Mouse (Mus musculus) G1E-ER4 (cell line): ENCODE measurements around the gene Fsip1. TPM values are rescaled to one million over a fixed set of nuclear protein-coding genes. Genes with fewer than 3 reads are reported as not detected.

Source experiments
- GATA1 ChIP-seq: IDR thresholded peaks from one replicate; pipeline ENCODE4 v1.8.0; 2012; ENCODE audit warnings: low read length, inconsistent platforms
- polyA plus RNA-seq: library from polyadenylated mRNA; stranded (reverse); fragments of >175 nt; gene quantifications from 2 replicates; pipeline ENCODE4 v1.2.3, GENCODE M21; 2012

Gene Fsip1
- polyA plus RNA-seq, 1 experiment, result not detected

DNA sequence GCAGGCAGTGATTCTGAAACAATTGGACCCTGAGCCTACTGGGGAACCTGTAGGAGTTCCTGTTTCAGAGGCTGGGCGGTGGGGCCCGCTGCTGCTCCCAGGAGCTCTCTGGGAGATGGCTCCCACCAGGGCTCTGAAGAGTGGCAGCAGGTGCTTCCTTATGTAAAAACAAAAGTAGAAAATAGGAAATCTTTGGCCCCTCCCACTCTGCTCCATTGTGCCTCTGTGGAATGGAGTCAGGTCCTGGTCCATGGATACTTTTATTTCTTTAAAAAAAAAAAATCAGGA lies 7.1 kb upstream of the Fsip1 start:
- TF ChIP-seq GATA1, result no peak

DNA sequence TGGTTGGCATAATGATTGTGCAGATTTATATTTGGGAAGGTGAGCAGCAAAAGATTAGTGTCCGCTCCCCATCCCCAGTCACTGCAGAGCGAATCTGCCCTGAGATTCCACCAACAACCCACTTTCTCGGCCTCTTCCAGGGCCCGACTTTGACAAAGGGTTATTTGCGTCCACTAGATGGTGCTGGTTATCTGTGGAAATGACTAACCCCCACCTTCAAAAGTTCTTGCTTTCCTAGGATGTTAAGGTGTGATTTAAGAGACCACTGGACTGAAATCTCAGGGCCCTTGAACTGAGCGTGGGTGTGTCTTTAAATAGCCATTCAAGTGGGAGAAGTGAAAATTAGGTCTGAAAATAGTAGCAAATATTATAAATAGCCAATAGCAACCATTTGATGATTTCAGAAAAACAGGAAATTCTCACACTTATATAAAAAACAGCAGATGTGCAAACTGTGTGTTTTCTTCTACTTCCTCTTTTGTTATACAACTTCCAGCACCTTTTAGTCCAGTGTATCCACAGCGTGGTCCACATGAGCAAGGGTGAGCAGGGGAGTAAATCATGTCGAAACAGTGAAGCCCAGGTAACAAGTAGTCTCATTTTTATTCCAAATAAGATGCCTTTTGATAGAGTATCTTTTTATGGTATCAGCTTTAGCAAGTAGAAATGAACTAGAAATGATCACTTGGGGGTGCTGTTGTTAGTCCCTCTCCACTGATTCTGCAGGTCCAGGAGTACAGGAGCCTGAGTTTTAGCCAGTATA lies 6.6 kb upstream of the Fsip1 start:
- TF ChIP-seq GATA1, result no peak

DNA sequence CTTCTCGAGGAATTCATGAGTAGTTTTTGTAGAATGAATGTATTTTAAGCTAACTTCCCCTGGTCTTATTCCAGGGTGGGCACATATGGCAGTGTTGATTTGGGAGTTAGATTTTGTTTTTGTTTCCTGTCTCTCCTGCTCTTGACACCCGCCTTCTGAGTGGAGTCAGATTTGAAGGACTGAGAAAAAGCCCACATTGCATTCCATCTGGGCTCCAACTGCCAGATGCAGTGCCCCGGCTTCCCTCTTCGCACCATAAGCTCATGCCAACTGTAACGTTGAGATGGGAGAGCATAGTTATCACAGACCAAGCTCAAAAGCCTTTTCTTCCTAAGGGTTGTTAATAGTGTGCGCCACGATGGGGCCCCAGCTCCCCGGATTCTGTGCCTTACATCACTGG lies 5.9 kb upstream of the Fsip1 start:
- TF ChIP-seq GATA1, result no peak

DNA sequence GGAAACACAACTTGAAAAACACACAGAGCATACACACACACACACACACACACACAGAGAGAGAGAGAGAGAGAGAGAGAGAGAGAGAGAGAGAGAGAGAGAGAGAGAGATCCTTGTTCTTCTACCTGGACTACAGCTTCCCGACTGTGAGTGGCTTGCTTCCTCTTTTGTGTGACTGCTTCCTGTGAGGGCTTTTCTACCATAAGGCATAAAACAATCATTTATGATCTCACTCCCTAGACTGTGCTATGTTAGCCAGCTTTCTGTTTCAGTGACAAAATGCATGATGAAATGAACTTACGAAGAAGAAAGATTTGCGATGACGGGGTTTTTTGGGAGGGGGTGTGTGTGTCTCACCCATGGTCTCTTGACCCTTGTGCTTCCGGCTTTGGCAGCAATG lies 3.0 kb upstream of the Fsip1 start:
- no peak for TF ChIP-seq GATA1

DNA sequence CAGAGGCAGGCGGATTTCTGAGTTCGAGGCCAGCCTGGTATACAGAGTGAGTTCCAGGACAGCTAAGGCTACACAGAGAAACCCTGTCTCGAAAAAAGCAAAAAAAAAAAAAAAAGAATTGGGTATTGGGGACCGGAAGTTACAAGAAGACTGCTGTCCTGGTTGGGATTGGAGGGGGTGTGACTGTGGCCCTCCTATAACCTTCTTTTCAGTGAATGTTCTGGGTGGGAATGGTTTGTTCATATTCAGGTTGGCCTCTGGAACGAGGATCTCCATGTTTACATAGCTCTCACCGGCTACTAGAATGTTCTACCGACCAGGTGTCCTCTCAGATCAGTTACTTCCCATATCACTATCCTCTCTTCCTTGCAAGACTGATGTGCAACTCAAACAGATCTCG lies 328 bp upstream of the Fsip1 start:
- TF ChIP-seq GATA1, result no peak

GRCm38 (mm10) chr2:118254516-118254915 lies 2.2 kb downstream of the Fsip1 start:
- TF ChIP-seq GATA1, result no peak

- TF ChIP-seq GATA1, result no peak
Observed at GRCm38 (mm10) chr2:118248966-118249365, 7.8 kb downstream of the Fsip1 start.

- no peak for TF ChIP-seq GATA1
Observed at GRCm38 (mm10) chr2:118248016-118248415, 8.8 kb downstream of the Fsip1 start.

DNA sequence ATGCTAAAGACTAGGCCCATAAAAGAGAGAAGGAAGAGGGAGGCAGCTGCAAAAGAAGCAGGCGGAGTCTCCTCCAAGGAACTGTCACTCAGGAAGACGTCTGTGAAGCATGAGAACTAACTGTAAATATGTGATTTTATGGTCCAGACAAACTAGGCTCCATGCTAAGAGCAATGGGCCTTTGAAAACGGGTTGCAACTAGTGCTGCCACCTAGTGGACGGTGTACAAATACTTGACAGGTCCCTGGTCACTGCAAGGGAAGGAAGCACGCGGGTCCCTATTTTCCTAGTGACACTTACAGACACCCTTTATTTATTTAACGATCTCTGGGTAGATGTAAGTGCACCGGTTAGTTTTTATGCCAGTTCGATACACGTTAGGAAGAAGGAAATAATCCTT lies 10.9 kb downstream of the Fsip1 start:
- TF ChIP-seq GATA1, result no peak

DNA sequence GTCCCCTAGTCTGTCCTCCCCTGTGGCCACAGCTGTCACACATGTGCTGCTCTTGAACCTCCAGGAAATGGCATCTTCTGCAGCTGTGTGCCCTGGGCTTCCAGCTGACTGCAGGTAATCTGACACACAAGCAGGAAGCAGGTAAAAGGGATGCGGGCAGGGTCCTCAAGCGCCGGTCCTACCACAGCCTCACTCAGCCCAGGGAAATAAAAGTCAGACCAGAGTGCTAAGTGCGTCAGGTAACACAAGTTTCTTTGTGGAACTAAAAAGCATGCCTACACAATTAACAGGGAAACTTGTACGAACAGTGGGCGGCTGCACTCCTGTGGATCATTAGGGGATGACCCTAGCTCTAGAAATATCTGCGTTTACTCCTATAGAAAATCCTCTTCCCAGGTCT lies 20.6 kb downstream of the Fsip1 start:
- TF ChIP-seq GATA1, result no peak

DNA sequence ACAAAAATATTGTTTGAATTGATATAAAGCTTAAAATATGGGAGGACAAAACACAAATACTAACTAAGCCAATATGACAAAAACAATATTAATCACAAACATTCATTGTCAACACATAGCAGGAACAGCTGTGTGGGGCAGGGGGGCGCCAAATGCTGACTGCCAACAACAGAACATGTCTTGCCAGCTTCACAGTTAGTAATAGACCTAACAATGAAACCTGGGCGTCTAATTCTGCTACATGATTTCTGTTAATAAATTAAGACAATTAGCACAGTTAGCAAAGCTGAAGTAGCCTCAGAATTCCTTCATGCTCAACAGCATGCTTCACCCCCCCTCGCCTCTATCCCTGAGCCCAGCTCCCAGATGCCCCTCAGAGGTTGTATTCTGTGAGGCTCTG lies 21.2 kb downstream of the Fsip1 start:
- TF ChIP-seq GATA1, result no peak

- TF ChIP-seq GATA1, result no peak
Observed at GRCm38 (mm10) chr2:118230544-118230943, 26.2 kb downstream of the Fsip1 start.

DNA sequence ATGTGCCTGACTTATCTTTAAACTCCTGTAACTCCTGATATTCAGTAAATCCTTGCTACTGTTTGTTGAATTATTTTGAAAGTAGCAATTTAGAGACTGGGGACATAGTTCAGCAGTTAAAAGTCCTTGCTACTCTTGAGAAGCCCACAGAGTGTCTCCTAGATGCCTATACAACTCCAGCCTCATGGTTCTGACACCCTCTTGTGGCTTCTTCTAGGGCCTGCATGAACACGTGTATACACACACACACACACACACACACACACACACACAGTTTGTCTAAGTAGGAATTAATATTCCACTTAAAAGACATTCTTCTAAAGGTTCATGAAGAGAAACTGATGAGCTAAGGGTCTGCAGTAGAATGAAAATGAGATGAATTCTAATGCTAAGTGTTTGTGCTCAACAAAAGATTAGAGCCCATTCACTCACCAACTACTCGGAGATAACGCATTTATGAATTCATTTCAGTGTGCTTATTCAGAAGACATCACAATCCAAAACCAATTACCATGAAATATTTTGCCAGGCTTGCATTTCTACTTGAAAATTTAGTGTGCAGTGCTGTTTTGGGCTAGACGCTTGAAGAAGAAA lies 28.2 kb downstream of the Fsip1 start:
- TF ChIP-seq GATA1, result no peak

DNA sequence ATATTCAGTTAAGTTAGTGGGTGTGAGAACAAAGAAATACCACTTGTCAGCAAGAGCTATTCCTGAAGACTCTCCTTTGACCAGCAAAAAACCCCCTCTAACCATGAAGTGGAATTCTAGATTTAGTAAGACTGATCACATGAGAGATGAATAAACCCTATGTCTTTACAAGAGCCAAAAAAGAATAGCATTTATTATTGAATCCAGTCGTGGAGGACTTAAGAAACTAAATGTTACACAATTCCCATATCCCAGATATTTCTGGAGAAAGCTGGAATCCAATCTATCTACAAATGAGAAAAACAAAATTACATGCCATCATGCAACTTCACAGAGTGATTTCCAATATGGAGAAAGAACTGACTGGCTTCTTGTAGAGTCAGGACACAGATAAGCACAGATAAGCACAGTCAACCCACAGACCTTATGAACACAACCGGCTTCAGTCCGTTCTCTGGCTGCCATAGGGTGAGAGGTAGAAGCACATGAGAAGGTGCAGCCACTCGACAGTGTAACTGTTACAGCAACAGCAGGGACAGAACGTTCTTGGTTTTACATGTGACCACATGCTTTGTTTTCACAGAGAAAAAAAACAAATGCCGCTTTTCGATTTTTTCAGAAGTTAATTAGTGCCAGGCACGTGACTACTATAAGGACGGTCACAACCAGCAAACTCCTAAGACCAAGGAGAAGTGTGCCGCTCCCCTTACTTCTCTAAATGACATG lies 31.3 kb downstream of the Fsip1 start:
- TF ChIP-seq GATA1, result no peak

DNA sequence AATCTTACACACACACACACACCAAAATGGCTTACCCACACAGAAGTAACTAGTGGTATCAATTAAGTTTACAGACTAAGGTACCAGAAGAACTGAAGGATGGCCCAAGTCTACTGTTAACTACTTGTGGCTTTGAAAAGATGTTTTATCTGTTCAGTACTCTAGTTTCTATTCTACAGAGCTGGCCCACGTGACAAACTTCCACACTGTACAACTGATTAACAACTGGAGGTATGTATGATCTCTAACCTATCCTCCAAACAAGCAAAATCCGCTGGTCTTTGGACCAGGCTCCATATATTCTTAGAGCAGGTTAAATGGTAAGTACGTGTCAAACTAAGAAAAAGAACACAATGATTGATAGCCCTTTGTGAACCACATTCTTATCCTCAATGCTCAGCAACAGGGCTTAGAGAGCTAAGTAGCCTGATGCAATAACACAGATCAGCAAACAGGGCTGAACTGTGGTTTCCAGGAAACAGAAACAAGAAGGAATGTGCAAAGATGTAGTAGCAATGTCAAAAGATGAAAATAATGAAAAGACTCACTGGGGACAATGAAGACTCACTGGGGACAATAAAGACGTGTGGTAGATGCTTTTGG lies 38.7 kb downstream of the Fsip1 start:
- no peak for TF ChIP-seq GATA1

DNA sequence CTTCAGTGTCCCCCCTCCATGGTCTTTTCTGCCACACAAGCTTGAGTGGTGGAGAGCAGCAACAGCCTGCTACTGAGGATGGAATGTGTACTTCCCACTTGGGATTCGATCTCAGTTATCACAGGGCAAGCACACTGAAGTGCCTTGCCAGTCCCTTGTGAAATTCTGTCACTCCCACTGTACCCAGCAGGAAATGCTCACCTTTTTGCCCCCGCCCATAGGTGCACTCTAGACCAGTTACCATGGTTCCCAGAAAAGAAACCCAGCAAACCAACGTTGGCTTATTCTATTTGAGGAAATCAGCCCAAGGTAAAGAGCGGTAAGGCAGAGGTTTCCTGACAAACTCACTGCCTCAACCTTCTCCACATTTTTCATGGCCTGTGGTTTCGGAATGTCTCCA lies 47.1 kb downstream of the Fsip1 start:
- TF ChIP-seq GATA1, result no peak
